Mouse (Mus musculus): ENCODE results near the gene Slc27a1. TPM values are rescaled to one million over a fixed set of nuclear protein-coding genes. Genes with fewer than 3 reads are reported as not detected.

Gene Slc27a1
- polyA plus RNA-seq, 1 experiment from 2014 or later = 23.3 TPM

- Histone ChIP-seq H3K36me3 (no peaks in the 10 kb centered on the region; the same call in 1 of the 2 replicates), H3K9me3 (no peaks in the 10 kb centered on the region), H3K4me2 (replicated peaks) (no peak overlapping the region), H3K9ac (no peak overlapping the region), H3K27me3 (replicated peaks) (peaks cover 13% of the 10 kb centered on the region), H3K4me3 (replicated peaks) (no peak overlapping the region), H3K4me1 (replicated peaks) (peaks cover 24% of the 10 kb centered on the region), H3K27ac (no peak overlapping the region)
- WGBS = 63% methylated on average over 7 of the region's 7 CpGs
- ATAC-seq = no peak
Observed at GRCm38 (mm10) chr8:71604021-71604420, 35.3 kb downstream of the Slc27a1 start.

- Histone ChIP-seq H3K9ac (peak within 1 kb of the TSS; percentile 94), H3K9me3 (no peaks in the 10 kb centered on the region), H3K4me2 (replicated peaks) (peak within 1 kb of the TSS; percentile 79), H3K4me3 (replicated peaks) (peak within 1 kb of the TSS; percentile 96), H3K36me3 (peaks cover 4% of the 10 kb centered on the region; the same call in 1 of the 2 replicates), H3K27ac (peak within 1 kb of the TSS; percentile 89), H3K4me1 (replicated peaks) (peaks cover 15% of the 10 kb centered on the region), H3K27me3 (replicated peaks) (no peaks in the 10 kb centered on the region)
- under 1% methylated on average over 82 of the region's 82 CpGs for WGBS
- peak; percentile 99 for ATAC-seq
Observed at GRCm38 (mm10) chr8:71610822-71611651, 42.4 kb downstream of the Slc27a1 start, which contains the start of gene Colgalt1. Gene Colgalt1 (plus strand): TSS chr8:71610998.

- Histone ChIP-seq H3K4me1 (replicated peaks) (peaks cover 15% of the 10 kb centered on the region), H3K4me2 (replicated peaks) (peak overlapping the region; percentile 79), H3K27me3 (replicated peaks) (no peaks in the 10 kb centered on the region), H3K4me3 (replicated peaks) (peak overlapping the region; percentile 96), H3K9me3 (no peaks in the 10 kb centered on the region), H3K27ac (0 out of 2 replicates have a peak overlapping the region, but pooled peaks have one; percentile 23), H3K9ac (peak overlapping the region; percentile 94), H3K36me3 (peaks cover 10% of the 10 kb centered on the region)
- 47% methylated on average over 5 of the region's 5 CpGs for WGBS
- ATAC-seq = 0 out of 2 replicates have a peak, but pooled peaks have one; percentile 3
Observed at GRCm38 (mm10) chr8:71612141-71612540, 43.5 kb downstream of the Slc27a1 start.

- peaks cover 23% of the 10 kb centered on the region for H3K36me3 ChIP-seq
- H3K4me3 ChIP-seq (replicated peaks) = no peak overlapping the region
- H3K27ac ChIP-seq = no peak overlapping the region
- H3K4me1 ChIP-seq (replicated peaks) = peaks cover 15% of the 10 kb centered on the region
- H3K4me2 ChIP-seq (replicated peaks) = no peak overlapping the region
- WGBS = 57% methylated on average over 4 of the region's 4 CpGs
- no peaks in the 10 kb centered on the region for H3K27me3 ChIP-seq (replicated peaks)
- no peaks in the 10 kb centered on the region for H3K9me3 ChIP-seq
- H3K9ac ChIP-seq = no peak overlapping the region
- ATAC-seq = no peak
Observed at GRCm38 (mm10) chr8:71613418-71613817, 44.7 kb downstream of the Slc27a1 start.

GRCm38 (mm10) chr8:71619786-71620185 lies 51.1 kb downstream of the Slc27a1 start:
- Histone ChIP-seq H3K9ac (no peak overlapping the region), H3K36me3 (peaks cover 78% of the 10 kb centered on the region), H3K27me3 (replicated peaks) (no peaks in the 10 kb centered on the region), H3K4me1 (replicated peaks) (no peaks in the 10 kb centered on the region), H3K27ac (no peak overlapping the region), H3K9me3 (peaks cover 6% of the 10 kb centered on the region; the same call in 1 of the 2 replicates), H3K4me2 (replicated peaks) (no peak overlapping the region), H3K4me3 (replicated peaks) (no peak overlapping the region)
- ATAC-seq = no peak
- 93% methylated on average over 2 of the region's 2 CpGs for whole genome bisulfite sequencing

- 79% methylated on average over 1 of the region's 1 CpGs for WGBS
- no peak for ATAC-seq
- H3K9me3 ChIP-seq = peaks cover 6% of the 10 kb centered on the region; the same call in 1 of the 2 replicates
- no peak overlapping the region for H3K9ac ChIP-seq
- peaks cover 4% of the 10 kb centered on the region for H3K27me3 ChIP-seq (replicated peaks)
- no peak overlapping the region for H3K4me3 ChIP-seq (replicated peaks)
- H3K4me2 ChIP-seq (replicated peaks) = no peak overlapping the region
- peaks cover 50% of the 10 kb centered on the region for H3K36me3 ChIP-seq
- H3K27ac ChIP-seq = no peak overlapping the region
- peaks cover 29% of the 10 kb centered on the region for H3K4me1 ChIP-seq (replicated peaks)
Observed at GRCm38 (mm10) chr8:71625088-71625487, 56.4 kb downstream of the Slc27a1 start.

- WGBS = 88% methylated on average over 9 of the region's 9 CpGs
- Histone ChIP-seq H3K9ac (no peak overlapping the region), H3K27me3 (replicated peaks) (peaks cover 8% of the 10 kb centered on the region), H3K4me1 (replicated peaks) (peaks cover 32% of the 10 kb centered on the region), H3K36me3 (peaks cover 37% of the 10 kb centered on the region), H3K4me3 (replicated peaks) (no peak overlapping the region), H3K4me2 (replicated peaks) (no peak overlapping the region), H3K27ac (no peak overlapping the region), H3K9me3 (peaks cover 6% of the 10 kb centered on the region; the same call in 1 of the 2 replicates)
- ATAC-seq = no peak
Observed at GRCm38 (mm10) chr8:71626753-71627152, 58.1 kb downstream of the Slc27a1 start.

- 41% methylated on average over 9 of the region's 9 CpGs for WGBS
Observed at GRCm38 (mm10) chr8:71627265-71628099, 58.8 kb downstream of the Slc27a1 start.

GRCm38 (mm10) chr8:71628396-71629095 lies 59.9 kb downstream of the Slc27a1 start:
- no peaks in the 10 kb centered on the region for H3K9me3 ChIP-seq
- H3K27ac ChIP-seq = peak overlapping the region; percentile 56
- peak overlapping the region; percentile 93 for H3K4me2 ChIP-seq (replicated peaks)
- peak overlapping the region; percentile 56 for H3K4me3 ChIP-seq (replicated peaks)
- H3K36me3 ChIP-seq = peaks cover 19% of the 10 kb centered on the region
- peaks cover 8% of the 10 kb centered on the region for H3K27me3 ChIP-seq (replicated peaks)
- H3K4me1 ChIP-seq (replicated peaks) = peaks cover 35% of the 10 kb centered on the region
- ATAC-seq = peak; percentile 0; the same call in 1 of the 2 replicates
- H3K9ac ChIP-seq = peak overlapping the region; percentile 60
- WGBS = 5% methylated on average over 16 of the region's 16 CpGs

More at GRCm38 (mm10) chr8:71627265-71628099, 58.8 kb downstream of the Slc27a1 start:
- H3K9ac ChIP-seq = no peak overlapping the region
- peaks cover 29% of the 10 kb centered on the region for H3K36me3 ChIP-seq
- H3K27ac ChIP-seq = peak overlapping the region; percentile 19; the same call in 1 of the 2 replicates
- H3K4me3 ChIP-seq (replicated peaks) = no peak overlapping the region
- no peak for ATAC-seq
- peaks cover 32% of the 10 kb centered on the region for H3K4me1 ChIP-seq (replicated peaks)
- peaks cover 6% of the 10 kb centered on the region; the same call in 1 of the 2 replicates for H3K9me3 ChIP-seq
- H3K4me2 ChIP-seq (replicated peaks) = no peak overlapping the region
- H3K27me3 ChIP-seq (replicated peaks) = peaks cover 8% of the 10 kb centered on the region

- Histone ChIP-seq H3K4me2 (replicated peaks) (peak overlapping the region; percentile 93), H3K4me3 (replicated peaks) (peak overlapping the region; percentile 56), H3K27ac (peak overlapping the region; percentile 56), H3K36me3 (peaks cover 12% of the 10 kb centered on the region; the same call in 1 of the 2 replicates), H3K4me1 (replicated peaks) (peaks cover 41% of the 10 kb centered on the region), H3K9ac (peak overlapping the region; percentile 60), H3K27me3 (replicated peaks) (peaks cover 8% of the 10 kb centered on the region), H3K9me3 (no peaks in the 10 kb centered on the region)
- ATAC-seq = peak; percentile 87
- WGBS = under 1% methylated on average over 55 of the region's 55 CpGs
Observed at GRCm38 (mm10) chr8:71629096-71629697, 60.5 kb downstream of the Slc27a1 start.

- H3K9me3 ChIP-seq = no peaks in the 10 kb centered on the region
- peak; percentile 44 for ATAC-seq
- H3K9ac ChIP-seq = peak overlapping the region; percentile 45
- peaks cover 47% of the 10 kb centered on the region for H3K4me1 ChIP-seq (replicated peaks)
- 3% methylated on average over 25 of the region's 25 CpGs for WGBS
- H3K4me2 ChIP-seq (replicated peaks) = peak overlapping the region; percentile 93
- H3K36me3 ChIP-seq = peaks cover 8% of the 10 kb centered on the region; the same call in 1 of the 2 replicates
- H3K27ac ChIP-seq = peak overlapping the region; percentile 38; the same call in 1 of the 2 replicates
- peaks cover 8% of the 10 kb centered on the region for H3K27me3 ChIP-seq (replicated peaks)
- peak overlapping the region; percentile 56 for H3K4me3 ChIP-seq (replicated peaks)
Observed at GRCm38 (mm10) chr8:71629781-71630212, 61.1 kb downstream of the Slc27a1 start.
